Mouse (Mus musculus): ENCODE measurements around the gene Gm5678. TPM values are rescaled to one million over a fixed set of nuclear protein-coding genes. Genes with fewer than 3 reads are reported as not detected.

The Gm5678 gene
- polyA plus RNA-seq, 1 experiment from 2014 or later = not detected

GRCm38 (mm10) chr16:93591450-93592430, 36.2 kb upstream of the Gm5678 start:
- Histone ChIP-seq H3K9ac (ENCODE audit: low read length) (no peak overlapping the region), H3K4me3 (ENCODE audit: low read depth, low read length) (no peak overlapping the region), H3K4me2 (ENCODE audit: low read depth, low read length, severe bottlenecking) (no peak overlapping the region), H3K27ac (ENCODE audit: low read depth, low read length) (no peak overlapping the region), H3K9me3 (ENCODE audit: control insufficient read depth, low read length) (no peaks in the 10 kb centered on the region), H3K27me3 (ENCODE audit: control insufficient read depth, insufficient read depth, low read length) (no peaks in the 10 kb centered on the region), H3K36me3 (ENCODE audit: control insufficient read depth, insufficient read depth, low read length) (no peaks in the 10 kb centered on the region), H3K4me1 (replicated peaks; ENCODE audit: control insufficient read depth, insufficient read depth, low read length) (no peaks in the 10 kb centered on the region)
- no peak for DNase-seq (ENCODE audit: low spot score)
- no peak for ATAC-seq (replicated peaks; ENCODE audit: low FRiP score)
- 94% methylated on average over 20 of the region's 20 CpGs for whole genome bisulfite sequencing

DNA sequence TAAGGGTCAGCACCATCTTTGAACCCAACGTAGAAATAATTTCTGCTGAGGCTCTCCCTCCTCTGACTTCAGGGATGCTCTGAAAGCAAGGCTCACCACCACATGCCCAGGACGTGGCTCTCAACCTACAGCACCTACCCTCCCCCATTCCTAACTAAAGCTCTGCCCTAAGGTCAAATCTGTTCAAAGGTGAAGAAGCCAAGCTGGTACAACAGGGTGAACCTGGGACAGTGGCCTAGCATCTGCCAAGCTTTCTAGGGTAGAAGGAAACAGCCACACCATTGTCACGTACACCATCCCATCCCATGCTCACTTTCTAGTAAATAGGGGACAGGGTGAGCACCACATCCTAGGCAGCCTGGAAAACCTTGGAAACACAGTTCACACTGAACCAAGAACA, 35.2 kb upstream of the Gm5678 start:
- Histone ChIP-seq H3K4me2 (ENCODE audit: low read depth, low read length, severe bottlenecking) (no peak overlapping the region), H3K27ac (ENCODE audit: low read depth, low read length) (no peak overlapping the region), H3K27me3 (ENCODE audit: control insufficient read depth, insufficient read depth, low read length) (no peaks in the 10 kb centered on the region), H3K9ac (ENCODE audit: low read length) (no peak overlapping the region), H3K9me3 (ENCODE audit: control insufficient read depth, low read length) (no peaks in the 10 kb centered on the region), H3K36me3 (ENCODE audit: control insufficient read depth, insufficient read depth, low read length) (no peaks in the 10 kb centered on the region), H3K4me1 (replicated peaks; ENCODE audit: control insufficient read depth, insufficient read depth, low read length) (no peaks in the 10 kb centered on the region), H3K4me3 (ENCODE audit: low read depth, low read length) (no peak overlapping the region)
- ATAC-seq (replicated peaks; ENCODE audit: low FRiP score) (no peak), DNase-seq (ENCODE audit: low spot score) (no peak)
- WGBS = 84% methylated on average over 3 of the region's 3 CpGs

- H3K36me3 ChIP-seq (ENCODE audit: control insufficient read depth, insufficient read depth, low read length) = no peaks in the 10 kb centered on the region
Measured at GRCm38 (mm10) chr16:93593406-93593805, 34.5 kb upstream of the Gm5678 start.

GRCm38 (mm10) chr16:93594448-93594847, 33.4 kb upstream of the Gm5678 start:
- Histone ChIP-seq H3K27ac (ENCODE audit: low read depth, low read length) (no peak overlapping the region), H3K4me1 (replicated peaks; ENCODE audit: control insufficient read depth, insufficient read depth, low read length) (no peaks in the 10 kb centered on the region), H3K27me3 (ENCODE audit: control insufficient read depth, insufficient read depth, low read length) (no peaks in the 10 kb centered on the region), H3K9ac (ENCODE audit: low read length) (no peak overlapping the region), H3K9me3 (ENCODE audit: control insufficient read depth, low read length) (no peaks in the 10 kb centered on the region), H3K4me2 (ENCODE audit: low read depth, low read length, severe bottlenecking) (no peak overlapping the region), H3K4me3 (ENCODE audit: low read depth, low read length) (no peak overlapping the region), H3K36me3 (ENCODE audit: control insufficient read depth, insufficient read depth, low read length) (no peaks in the 10 kb centered on the region)
- WGBS = 91% methylated on average over 10 of the region's 10 CpGs
- ATAC-seq (replicated peaks; ENCODE audit: low FRiP score) = no peak
- peak; percentile 43 for DNase-seq (ENCODE audit: low spot score)

More at GRCm38 (mm10) chr16:93593406-93593805, 34.5 kb upstream of the Gm5678 start:
- ATAC-seq (replicated peaks; ENCODE audit: low FRiP score) (no peak), DNase-seq (ENCODE audit: low spot score) (no peak)
- 88% methylated on average over 8 of the region's 8 CpGs for WGBS
- Histone ChIP-seq H3K27ac (ENCODE audit: low read depth, low read length) (no peak overlapping the region), H3K4me2 (ENCODE audit: low read depth, low read length, severe bottlenecking) (no peak overlapping the region), H3K4me3 (ENCODE audit: low read depth, low read length) (no peak overlapping the region), H3K9ac (ENCODE audit: low read length) (no peak overlapping the region), H3K27me3 (ENCODE audit: control insufficient read depth, insufficient read depth, low read length) (no peaks in the 10 kb centered on the region), H3K4me1 (replicated peaks; ENCODE audit: control insufficient read depth, insufficient read depth, low read length) (no peaks in the 10 kb centered on the region), H3K9me3 (ENCODE audit: control insufficient read depth, low read length) (no peaks in the 10 kb centered on the region)

- H3K4me1 ChIP-seq (replicated peaks; ENCODE audit: control insufficient read depth, insufficient read depth, low read length) = no peaks in the 10 kb centered on the region
- H3K4me3 ChIP-seq (ENCODE audit: low read depth, low read length) = no peak overlapping the region
- no peak overlapping the region for H3K27ac ChIP-seq (ENCODE audit: low read depth, low read length)
- DNase-seq (ENCODE audit: low spot score) = no peak
- ATAC-seq (replicated peaks; ENCODE audit: low FRiP score) = no peak
- H3K9me3 ChIP-seq (ENCODE audit: control insufficient read depth, low read length) = no peaks in the 10 kb centered on the region
- no peak overlapping the region for H3K4me2 ChIP-seq (ENCODE audit: low read depth, low read length, severe bottlenecking)
- no peaks in the 10 kb centered on the region for H3K36me3 ChIP-seq (ENCODE audit: control insufficient read depth, insufficient read depth, low read length)
- WGBS = 86% methylated on average over 5 of the region's 5 CpGs
- H3K27me3 ChIP-seq (ENCODE audit: control insufficient read depth, insufficient read depth, low read length) = no peaks in the 10 kb centered on the region
- H3K9ac ChIP-seq (ENCODE audit: low read length) = no peak overlapping the region
Measured at GRCm38 (mm10) chr16:93595766-93596165, 32.1 kb upstream of the Gm5678 start.

- Histone ChIP-seq H3K9ac (ENCODE audit: low read length) (no peak overlapping the region), H3K27ac (ENCODE audit: low read depth, low read length) (no peak overlapping the region), H3K27me3 (ENCODE audit: control insufficient read depth, insufficient read depth, low read length) (no peaks in the 10 kb centered on the region), H3K9me3 (ENCODE audit: control insufficient read depth, low read length) (no peaks in the 10 kb centered on the region), H3K4me3 (ENCODE audit: low read depth, low read length) (no peak overlapping the region), H3K4me2 (ENCODE audit: low read depth, low read length, severe bottlenecking) (no peak overlapping the region), H3K36me3 (ENCODE audit: control insufficient read depth, insufficient read depth, low read length) (no peaks in the 10 kb centered on the region), H3K4me1 (replicated peaks; ENCODE audit: control insufficient read depth, insufficient read depth, low read length) (no peaks in the 10 kb centered on the region)
- no peak for DNase-seq (ENCODE audit: low spot score)
- 92% methylated on average over 7 of the region's 7 CpGs for WGBS
- ATAC-seq (replicated peaks; ENCODE audit: low FRiP score) = no peak
Measured at GRCm38 (mm10) chr16:93596807-93597206, 31.1 kb upstream of the Gm5678 start.

DNA sequence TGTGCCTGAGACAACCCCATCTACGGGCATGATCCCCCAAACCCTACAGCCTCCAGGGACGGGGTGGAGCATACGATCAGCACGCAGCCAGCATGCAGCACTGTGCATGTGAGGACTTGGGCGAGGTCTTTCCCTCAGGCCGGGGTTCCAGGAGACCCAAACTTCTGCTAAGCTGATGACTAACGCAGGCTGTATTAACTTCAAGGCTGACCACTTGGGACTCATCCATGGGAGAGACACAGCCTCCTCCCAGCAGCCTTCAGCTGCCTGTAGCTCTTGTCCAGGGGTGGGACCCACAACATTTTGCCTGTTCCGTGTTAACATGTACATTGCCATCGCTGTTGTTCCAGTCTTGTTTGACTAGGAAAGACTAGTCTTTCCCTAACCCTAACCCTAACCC, 30.3 kb upstream of the Gm5678 start:
- no peak overlapping the region for H3K4me3 ChIP-seq (ENCODE audit: low read depth, low read length)
- H3K36me3 ChIP-seq (ENCODE audit: control insufficient read depth, insufficient read depth, low read length) = no peaks in the 10 kb centered on the region
- no peak overlapping the region for H3K4me2 ChIP-seq (ENCODE audit: low read depth, low read length, severe bottlenecking)
- H3K27me3 ChIP-seq (ENCODE audit: control insufficient read depth, insufficient read depth, low read length) = no peaks in the 10 kb centered on the region
- no peak overlapping the region for H3K27ac ChIP-seq (ENCODE audit: low read depth, low read length)
- H3K4me1 ChIP-seq (replicated peaks; ENCODE audit: control insufficient read depth, insufficient read depth, low read length) = no peaks in the 10 kb centered on the region
- no peak for ATAC-seq (replicated peaks; ENCODE audit: low FRiP score)
- H3K9ac ChIP-seq (ENCODE audit: low read length) = no peak overlapping the region
- 94% methylated on average over 9 of the region's 9 CpGs for WGBS
- H3K9me3 ChIP-seq (ENCODE audit: control insufficient read depth, low read length) = no peaks in the 10 kb centered on the region
- no peak for DNase-seq (ENCODE audit: low spot score)

GRCm38 (mm10) chr16:93599461-93599860, 28.4 kb upstream of the Gm5678 start:
- H3K9ac ChIP-seq (ENCODE audit: low read length) = no peak overlapping the region
- no peak overlapping the region for H3K4me3 ChIP-seq (ENCODE audit: low read depth, low read length)
- no peaks in the 10 kb centered on the region for H3K4me1 ChIP-seq (replicated peaks; ENCODE audit: control insufficient read depth, insufficient read depth, low read length)
- H3K36me3 ChIP-seq (ENCODE audit: control insufficient read depth, insufficient read depth, low read length) = no peaks in the 10 kb centered on the region
- H3K9me3 ChIP-seq (ENCODE audit: control insufficient read depth, low read length) = no peaks in the 10 kb centered on the region
- WGBS = 90% methylated on average over 6 of the region's 6 CpGs
- no peaks in the 10 kb centered on the region for H3K27me3 ChIP-seq (ENCODE audit: control insufficient read depth, insufficient read depth, low read length)
- DNase-seq (ENCODE audit: low spot score) (no peak), ATAC-seq (replicated peaks; ENCODE audit: low FRiP score) (no peak)
- H3K27ac ChIP-seq (ENCODE audit: low read depth, low read length) = no peak overlapping the region
- H3K4me2 ChIP-seq (ENCODE audit: low read depth, low read length, severe bottlenecking) = no peak overlapping the region

Data from forebrain, embryonic 11.5 days (tissue).